Mouse (Mus musculus) c-Kit-positive CD71-positive TER-119-positive erythroid progenitor cells, embryonic 14.5 days (primary cell): ENCODE measurements at regions not wholly inside any gene's neighbourhood (a gene's known extent, or its start where the extent isn't known, plus 50 kb on each side); places are given as distances from the start of the nearest gene placed in this dataset.

ENCODE experiments used
- DNase-seq: peaks from one replicate; pipeline ENCODE4 v3.0.0-alpha.2; 2013; ENCODE audit warnings: low spot score

- DNase-seq, result no peak
Observed at GRCm38 (mm10) chr17:85823036-85823435, 135.0 kb upstream of the Six2 start.

GRCm38 (mm10) chr17:85821861-85822260, 133.8 kb upstream of the Six2 start:
- no peak for DNase-seq

DNA sequence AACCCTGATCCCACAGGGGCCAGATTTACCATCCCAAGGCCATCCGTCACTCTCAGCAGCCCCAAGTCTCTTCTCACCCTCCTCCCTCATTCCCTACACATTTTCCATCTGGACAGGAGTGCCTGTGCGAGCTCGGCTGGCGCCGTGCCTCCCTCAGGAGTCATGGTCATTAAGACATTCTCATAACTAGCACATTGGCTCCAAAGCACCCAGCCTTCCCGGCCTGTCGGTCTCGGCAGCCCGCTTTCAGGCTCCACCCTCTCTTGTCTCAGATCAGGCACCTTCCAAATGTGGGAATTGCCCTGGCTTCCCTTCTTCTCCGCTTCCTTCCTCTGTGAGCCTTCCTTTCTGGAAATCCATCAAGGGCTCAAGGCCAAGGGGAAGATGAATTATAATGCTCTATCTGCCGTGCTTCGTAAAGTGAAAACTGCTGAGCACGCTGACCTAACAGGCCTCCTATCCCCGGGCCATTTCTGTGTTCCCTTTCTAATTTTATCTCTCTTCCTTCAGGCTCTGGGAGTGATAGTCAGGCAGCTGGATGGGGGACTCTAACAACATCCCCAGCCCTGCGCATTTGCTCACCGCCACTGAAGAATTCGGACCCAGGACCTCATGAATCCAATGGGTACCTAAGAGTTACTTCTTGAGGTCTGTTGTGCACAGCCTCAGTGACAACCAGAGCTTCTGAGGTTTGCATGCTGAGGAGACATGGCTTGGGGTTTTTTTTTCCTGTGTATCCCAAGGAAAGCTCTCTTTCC, 130.2 kb upstream of the Six2 start:
- DNase-seq, result no peak

DNA sequence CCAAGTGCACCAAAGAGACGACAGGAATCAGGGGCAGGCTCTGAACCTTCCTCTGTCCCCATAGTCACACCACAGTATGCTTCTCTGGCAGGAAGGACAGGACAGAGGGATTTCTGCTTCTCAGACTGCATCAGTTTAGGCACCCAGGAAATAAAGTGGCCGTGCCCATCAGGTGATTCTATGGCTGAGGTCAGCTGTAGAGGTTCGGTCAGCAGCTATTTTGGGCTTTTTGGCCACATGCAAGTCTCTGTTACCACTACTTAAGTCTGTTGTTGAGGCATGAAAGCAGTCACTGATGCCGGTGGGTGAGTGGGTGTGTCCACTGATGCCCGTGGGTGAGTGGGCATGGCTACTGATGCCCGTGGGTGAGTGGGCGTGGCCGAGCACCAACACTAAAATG, 128.4 kb upstream of the Six2 start:
- DNase-seq, result no peak

DNA sequence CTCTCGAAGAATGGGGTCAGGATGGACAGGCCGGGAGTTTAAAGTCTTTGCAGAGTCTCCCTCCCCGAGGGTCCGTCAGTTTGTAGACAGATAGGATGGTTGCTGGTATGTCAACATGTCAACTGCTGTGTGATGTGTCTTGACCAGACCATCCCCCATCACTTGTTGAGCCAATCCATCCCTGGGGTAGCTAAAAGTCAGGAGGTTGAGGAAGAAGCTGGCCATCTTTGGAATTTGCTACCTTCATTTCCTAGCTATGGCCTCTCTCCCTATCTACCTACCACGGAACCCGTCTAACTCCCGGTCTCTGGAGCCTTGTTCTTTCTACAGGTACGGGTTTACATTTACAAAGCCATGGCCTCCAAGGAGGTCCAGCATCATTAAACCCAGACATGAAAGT, 128.0 kb upstream of the Six2 start:
- DNase-seq, result no peak

DNA sequence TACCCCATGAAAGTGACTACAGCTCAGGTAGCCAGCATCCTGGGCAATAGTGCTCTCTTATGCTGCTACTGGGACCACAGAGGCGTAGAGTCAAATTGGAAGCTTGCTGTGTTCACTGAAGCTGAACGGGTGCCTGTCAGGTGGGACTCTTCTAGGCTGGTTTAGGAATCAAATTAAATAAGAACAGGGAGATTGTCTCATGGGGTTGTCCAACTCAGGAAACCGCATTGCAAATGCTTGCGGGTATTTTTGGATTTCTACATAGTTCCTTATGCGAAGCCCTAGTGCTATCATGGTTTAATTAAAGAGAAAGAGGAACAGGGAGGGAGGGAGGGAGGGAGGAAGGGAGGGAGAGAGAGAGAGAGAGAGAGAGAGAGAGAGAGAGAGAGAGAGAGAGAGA, 120.5 kb upstream of the Six2 start:
- no peak for DNase-seq

GRCm38 (mm10) chr17:85805726-85806359, 117.8 kb upstream of the Six2 start:
- DNase-seq, result no peak

- no peak for DNase-seq
Observed at GRCm38 (mm10) chr17:85804631-85805030, 116.6 kb upstream of the Six2 start.

GRCm38 (mm10) chr17:85801734-85802133, 113.7 kb upstream of the Six2 start:
- no peak for DNase-seq

DNA sequence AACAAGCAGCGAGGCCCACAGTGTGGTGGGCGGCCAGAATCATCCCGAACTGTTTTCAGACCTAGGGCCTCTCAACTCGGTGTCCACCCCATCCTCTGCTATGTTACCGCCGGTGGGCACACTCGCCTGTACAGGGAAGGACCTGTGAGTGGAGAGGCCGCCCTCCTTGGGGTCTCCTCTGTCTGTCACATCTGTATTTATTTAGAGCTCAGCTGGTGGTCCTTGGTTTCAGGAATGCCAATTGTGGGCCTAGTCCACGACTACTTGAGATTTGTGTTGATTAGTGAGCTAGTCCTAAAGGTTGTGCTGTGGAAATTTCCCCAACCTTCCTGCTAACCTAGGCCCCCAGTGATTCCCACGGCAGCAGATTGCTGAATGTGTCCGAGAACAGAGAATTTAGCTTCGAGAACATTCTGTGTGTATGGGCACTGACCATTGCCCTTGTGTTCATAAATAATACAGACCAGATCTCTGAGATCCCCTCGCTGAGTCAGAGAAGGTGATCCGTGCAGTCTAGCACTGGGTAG, 113.1 kb upstream of the Six2 start:
- DNase-seq, result no peak

- DNase-seq, result no peak
Observed at GRCm38 (mm10) chr17:85800357-85801078, 112.4 kb upstream of the Six2 start.

GRCm38 (mm10) chr17:85799865-85800356, 111.8 kb upstream of the Six2 start:
- no peak for DNase-seq

GRCm38 (mm10) chr17:85799081-85799864, 111.2 kb upstream of the Six2 start:
- no peak for DNase-seq

GRCm38 (mm10) chr17:85797755-85798154, 109.7 kb upstream of the Six2 start:
- no peak for DNase-seq

DNA sequence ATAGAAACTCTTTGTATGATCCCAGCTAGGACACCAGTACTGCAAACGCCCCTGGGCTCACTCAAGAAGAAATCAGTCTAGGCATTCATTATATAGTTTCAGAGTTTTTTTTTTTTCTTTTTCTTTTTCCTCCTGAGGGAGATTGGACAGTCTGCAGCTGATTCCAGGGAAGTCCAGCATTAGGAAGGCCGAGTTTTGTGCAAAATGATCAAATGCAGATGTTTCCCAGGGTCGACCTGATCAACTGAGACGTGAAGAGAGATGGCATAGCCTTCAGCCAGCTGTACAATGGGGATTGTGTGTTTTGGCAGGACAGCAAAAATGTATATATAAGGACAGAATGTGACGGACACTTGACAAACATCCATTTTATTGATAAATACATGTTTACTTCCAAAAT, 107.7 kb upstream of the Six2 start:
- no peak for DNase-seq

GRCm38 (mm10) chr17:85785625-85786294, 97.7 kb upstream of the Six2 start:
- no peak for DNase-seq

GRCm38 (mm10) chr17:85780477-85780876, 92.4 kb upstream of the Six2 start:
- DNase-seq, result no peak

DNA sequence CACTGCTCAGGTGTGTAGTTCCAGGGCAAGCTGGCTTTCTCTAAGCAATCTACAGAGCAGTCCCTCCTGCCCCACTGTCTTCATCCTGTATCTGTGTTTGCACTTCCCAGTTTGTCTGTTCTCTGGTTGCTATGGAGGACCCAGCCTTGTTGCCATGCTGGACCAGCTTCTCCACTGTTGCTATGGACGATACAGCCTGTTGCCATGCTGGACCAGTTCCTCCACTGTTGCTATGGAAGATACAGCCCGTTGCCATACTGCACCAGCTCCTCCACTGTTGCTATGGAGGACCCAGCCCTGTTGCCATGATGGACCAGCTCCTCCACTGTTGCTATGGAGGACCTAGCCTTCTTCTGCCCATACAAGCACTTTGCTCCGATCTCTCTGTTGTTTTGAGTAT, 88.8 kb upstream of the Six2 start:
- DNase-seq, result no peak

- DNase-seq, result no peak
Observed at GRCm38 (mm10) chr17:85768341-85768740, 80.3 kb upstream of the Six2 start.

- DNase-seq, result no peak
Observed at GRCm38 (mm10) chr17:85767201-85767862, 79.3 kb upstream of the Six2 start.

- no peak for DNase-seq
Observed at GRCm38 (mm10) chr17:85766556-85766955, 78.5 kb upstream of the Six2 start.
